Mouse (Mus musculus): ENCODE results near the gene Gm36028. TPM values are rescaled to one million over a fixed set of nuclear protein-coding genes. Genes with fewer than 3 reads are reported as not detected.
A peak's percentile ranks its signal among the peaks of the same experiment; 100 is the strongest.

Gm36028 gene
- polyA plus RNA-seq, 1 experiment from 2014 or later = 0.43 TPM

- Histone ChIP-seq H3K4me1 (replicated peaks; ENCODE audit: control insufficient read depth, insufficient read depth, low read length) (no peaks in the 10 kb centered on the region), H3K9me3 (ENCODE audit: control insufficient read depth, low read length) (no peaks in the 10 kb centered on the region), H3K27ac (ENCODE audit: low read length) (no peak overlapping the region), H3K4me3 (ENCODE audit: low read length) (no peak overlapping the region), H3K27me3 (ENCODE audit: control insufficient read depth, insufficient read depth, low read depth, low read length) (no peaks in the 10 kb centered on the region), H3K9ac (ENCODE audit: low read length) (no peak overlapping the region), H3K36me3 (ENCODE audit: control insufficient read depth, insufficient read depth, low read length) (peaks cover 90% of the 10 kb centered on the region), H3K4me2 (ENCODE audit: low read depth, low read length) (no peak overlapping the region)
- 86% methylated on average over 12 of the region's 12 CpGs for WGBS
- ATAC-seq (ENCODE audit: low read depth) = no peak
Measured at GRCm38 (mm10) chr16:37824778-37825505, 36.0 kb downstream of the Gm36028 start.

- Histone ChIP-seq H3K27me3 (ENCODE audit: control insufficient read depth, insufficient read depth, low read depth, low read length) (no peaks in the 10 kb centered on the region), H3K9ac (ENCODE audit: low read length) (no peak overlapping the region), H3K27ac (ENCODE audit: low read length) (no peak overlapping the region), H3K4me1 (replicated peaks; ENCODE audit: control insufficient read depth, insufficient read depth, low read length) (no peaks in the 10 kb centered on the region), H3K36me3 (ENCODE audit: control insufficient read depth, insufficient read depth, low read length) (peaks cover 83% of the 10 kb centered on the region), H3K4me3 (ENCODE audit: low read length) (no peak overlapping the region), H3K4me2 (ENCODE audit: low read depth, low read length) (no peak overlapping the region), H3K9me3 (ENCODE audit: control insufficient read depth, low read length) (no peaks in the 10 kb centered on the region)
- 71% methylated on average over 5 of the region's 5 CpGs for WGBS
- no peak for ATAC-seq (ENCODE audit: low read depth)
Measured at GRCm38 (mm10) chr16:37823949-37824348, 37.0 kb downstream of the Gm36028 start.

- Histone ChIP-seq H3K27ac (ENCODE audit: low read length) (no peak overlapping the region), H3K4me1 (replicated peaks; ENCODE audit: control insufficient read depth, insufficient read depth, low read length) (peaks cover 17% of the 10 kb centered on the region), H3K9ac (ENCODE audit: low read length) (no peak overlapping the region), H3K36me3 (ENCODE audit: control insufficient read depth, insufficient read depth, low read length) (peaks cover 47% of the 10 kb centered on the region), H3K4me2 (ENCODE audit: low read depth, low read length) (no peak overlapping the region), H3K27me3 (ENCODE audit: control insufficient read depth, insufficient read depth, low read depth, low read length) (no peaks in the 10 kb centered on the region), H3K9me3 (ENCODE audit: control insufficient read depth, low read length) (no peaks in the 10 kb centered on the region), H3K4me3 (ENCODE audit: low read length) (no peak overlapping the region)
- WGBS = 92% methylated on average over 4 of the region's 4 CpGs
- no peak for ATAC-seq (ENCODE audit: low read depth)
Measured at GRCm38 (mm10) chr16:37817986-37818385, 43.0 kb downstream of the Gm36028 start.

- WGBS = 19% methylated on average over 6 of the region's 7 CpGs
- Histone ChIP-seq H3K4me1 (replicated peaks; ENCODE audit: control insufficient read depth, insufficient read depth, low read length) (peaks cover 31% of the 10 kb centered on the region), H3K27me3 (ENCODE audit: control insufficient read depth, insufficient read depth, low read depth, low read length) (no peaks in the 10 kb centered on the region), H3K4me2 (ENCODE audit: low read depth, low read length) (peak overlapping the region; percentile 3; the same call in 1 of the 2 replicates), H3K9me3 (ENCODE audit: control insufficient read depth, low read length) (no peaks in the 10 kb centered on the region), H3K27ac (ENCODE audit: low read length) (peak overlapping the region; percentile 88), H3K4me3 (ENCODE audit: low read length) (no peak overlapping the region), H3K36me3 (ENCODE audit: control insufficient read depth, insufficient read depth, low read length) (peaks cover 19% of the 10 kb centered on the region), H3K9ac (ENCODE audit: low read length) (no peak overlapping the region)
- ATAC-seq (ENCODE audit: low read depth) = peak; percentile 95
Measured at GRCm38 (mm10) chr16:37814383-37814971, 46.5 kb downstream of the Gm36028 start.

- Histone ChIP-seq H3K36me3 (ENCODE audit: control insufficient read depth, insufficient read depth, low read length) (peaks cover 19% of the 10 kb centered on the region), H3K27ac (ENCODE audit: low read length) (peak overlapping the region; percentile 89), H3K4me2 (ENCODE audit: low read depth, low read length) (peak overlapping the region; percentile 3; the same call in 1 of the 2 replicates), H3K27me3 (ENCODE audit: control insufficient read depth, insufficient read depth, low read depth, low read length) (no peaks in the 10 kb centered on the region), H3K4me3 (ENCODE audit: low read length) (no peak overlapping the region), H3K4me1 (replicated peaks; ENCODE audit: control insufficient read depth, insufficient read depth, low read length) (peaks cover 37% of the 10 kb centered on the region), H3K9ac (ENCODE audit: low read length) (peak overlapping the region; percentile 38), H3K9me3 (ENCODE audit: control insufficient read depth, low read length) (no peaks in the 10 kb centered on the region)
- 20% methylated on average over 5 of the region's 5 CpGs for WGBS
- no peak for ATAC-seq (ENCODE audit: low read depth)
Measured at GRCm38 (mm10) chr16:37813691-37814382, 47.1 kb downstream of the Gm36028 start.

GRCm38 (mm10) chr16:37812474-37812886, 48.5 kb downstream of the Gm36028 start:
- peaks cover 43% of the 10 kb centered on the region for H3K4me1 ChIP-seq (replicated peaks; ENCODE audit: control insufficient read depth, insufficient read depth, low read length)
- no peak overlapping the region for H3K9ac ChIP-seq (ENCODE audit: low read length)
- 33% methylated on average over 9 of the region's 9 CpGs for WGBS

GRCm38 (mm10) chr16:37811874-37812273, 49.1 kb downstream of the Gm36028 start:
- WGBS = 68% methylated on average over 8 of the region's 8 CpGs
- no peak overlapping the region for H3K9ac ChIP-seq (ENCODE audit: low read length)

More at GRCm38 (mm10) chr16:37812474-37812886, 48.5 kb downstream of the Gm36028 start:
- H3K36me3 ChIP-seq (ENCODE audit: control insufficient read depth, insufficient read depth, low read length) = peaks cover 14% of the 10 kb centered on the region
- H3K27me3 ChIP-seq (ENCODE audit: control insufficient read depth, insufficient read depth, low read depth, low read length) = no peaks in the 10 kb centered on the region
- H3K4me3 ChIP-seq (ENCODE audit: low read length) = no peak overlapping the region
- H3K27ac ChIP-seq (ENCODE audit: low read length) = peak overlapping the region; percentile 50; the same call in 1 of the 2 replicates
- H3K4me2 ChIP-seq (ENCODE audit: low read depth, low read length) = no peak overlapping the region
- H3K9me3 ChIP-seq (ENCODE audit: control insufficient read depth, low read length) = no peaks in the 10 kb centered on the region
- ATAC-seq (ENCODE audit: low read depth) = 0 out of 2 replicates have a peak, but pooled peaks have one; percentile 5

GRCm38 (mm10) chr16:37809623-37809992, 51.3 kb downstream of the Gm36028 start:
- Histone ChIP-seq H3K9ac (ENCODE audit: low read length) (peak overlapping the region; percentile 31; the same call in 1 of the 2 replicates), H3K4me1 (replicated peaks; ENCODE audit: control insufficient read depth, insufficient read depth, low read length) (peaks cover 38% of the 10 kb centered on the region), H3K4me2 (ENCODE audit: low read depth, low read length) (peak overlapping the region; percentile 35), H3K4me3 (ENCODE audit: low read length) (no peak overlapping the region), H3K9me3 (ENCODE audit: control insufficient read depth, low read length) (peaks cover 5% of the 10 kb centered on the region), H3K27ac (ENCODE audit: low read length) (peak overlapping the region; percentile 89), H3K27me3 (ENCODE audit: control insufficient read depth, insufficient read depth, low read depth, low read length) (no peaks in the 10 kb centered on the region), H3K36me3 (ENCODE audit: control insufficient read depth, insufficient read depth, low read length) (peaks cover 11% of the 10 kb centered on the region)
- 61% methylated on average over 6 of the region's 6 CpGs for WGBS
- no peak for ATAC-seq (ENCODE audit: low read depth)

More at GRCm38 (mm10) chr16:37811874-37812273, 49.1 kb downstream of the Gm36028 start:
- Histone ChIP-seq H3K36me3 (ENCODE audit: control insufficient read depth, insufficient read depth, low read length) (peaks cover 14% of the 10 kb centered on the region), H3K4me1 (replicated peaks; ENCODE audit: control insufficient read depth, insufficient read depth, low read length) (peaks cover 43% of the 10 kb centered on the region), H3K27me3 (ENCODE audit: control insufficient read depth, insufficient read depth, low read depth, low read length) (no peaks in the 10 kb centered on the region), H3K27ac (ENCODE audit: low read length) (peak overlapping the region; percentile 26; the same call in 1 of the 2 replicates), H3K9me3 (ENCODE audit: control insufficient read depth, low read length) (no peaks in the 10 kb centered on the region), H3K4me3 (ENCODE audit: low read length) (no peak overlapping the region), H3K4me2 (ENCODE audit: low read depth, low read length) (no peak overlapping the region)
- ATAC-seq (ENCODE audit: low read depth) = no peak
